Mouse (Mus musculus) hindbrain, postnatal 0 days (tissue): ENCODE data around the gene Cdh13. TPM values are rescaled to one million over a fixed set of nuclear protein-coding genes. Genes with fewer than 3 reads are reported as not detected.

Experiments
- ATAC-seq: fragments of 200-750 bp; cut with Nextera tagmentation; 2 replicates; pipeline ENCODE4 v1.8.0; 2017; ENCODE audit warnings: mild to moderate bottlenecking, moderate TSS enrichment, moderate library complexity
- DNase-seq: peaks from one replicate; pipeline ENCODE4 v3.0.0-alpha.2; 2015; ENCODE audit warnings: low spot score
- H3K27ac ChIP-seq: fragments of 300-500 bp; sonication (generic); 2 replicates; pipeline ENCODE4 v1.5.1; 2014; ENCODE audit warnings: mild to moderate bottlenecking
- H3K27me3 ChIP-seq: fragments of 300-500 bp; sonication (generic); 2 replicates; pipeline ENCODE4 v1.6.1; 2014; ENCODE audit warnings: low read length, mixed read lengths; ENCODE audit not compliant: insufficient read depth
- H3K36me3 ChIP-seq: fragments of 300-500 bp; sonication (generic); 2 replicates; pipeline ENCODE4 v1.6.1; 2014; ENCODE audit warnings: low read length, mixed read lengths; ENCODE audit not compliant: insufficient read depth
- H3K4me1 ChIP-seq: fragments of 300-500 bp; sonication (generic); 2 replicates; pipeline ENCODE4 v1.6.1; 2014; ENCODE audit warnings: antibody characterized with exemption, low read length, mixed read lengths; ENCODE audit not compliant: insufficient read depth
- H3K4me2 ChIP-seq: fragments of 300-500 bp; sonication (generic); 2 replicates; pipeline ENCODE4 v1.6.1; 2014; ENCODE audit warnings: low read depth, mild to moderate bottlenecking, low read length, moderate library complexity, mixed read lengths
- H3K4me3 ChIP-seq: fragments of 300-500 bp; sonication (generic); 2 replicates; pipeline ENCODE4 v1.5.1; 2014; ENCODE audit warnings: low read length
- H3K9ac ChIP-seq: fragments of 300-500 bp; sonication (generic); replicated peaks from 2 replicates; pipeline ENCODE4 v1.6.1; 2014; ENCODE audit warnings: mild to moderate bottlenecking, low read length, moderate library complexity, mixed read lengths
- H3K9me3 ChIP-seq: fragments of 300-500 bp; sonication (generic); 2 replicates; pipeline ENCODE4 v1.6.1; 2016; ENCODE audit warnings: low read length, mixed read lengths
- CTCF ChIP-seq: IDR thresholded peaks from 2 replicates; pipeline ENCODE4 v1.5.1; 2016; ENCODE audit warnings: antibody characterized with exemption, control low read depth, low read depth
- WGBS: fragments of 180-500 bp; shearing (Covaris S2); extraction: QIAGEN DNeasy Blood & Tissue Kit; methylation state at CpG from one replicate; pipeline ENCODE4 v1.1.7; 2014; 5-methylcytosine and 5-hydroxymethylcytosine counted together
- polyA plus RNA-seq: library from polyadenylated mRNA; unstranded; fragments of >200 nt; fragmentation: Nextera tagmentation; extraction: Ambion mirVana; gene quantifications from 2 replicates; pipeline ENCODE4 v1.2.1, GENCODE M21; 2015
- total RNA-seq: library from RNA; depleted of rRNA; stranded (reverse); fragments of >200 nt; gene quantifications from 2 replicates; pipeline ENCODE4 v1.2.3, GENCODE M21; 2014; rRNA removed

Gene Cdh13
- total RNA-seq (134 and 137 TPM in 2 replicates), polyA plus RNA-seq (122 and 141 TPM in 2 replicates)

- no peak for TF ChIP-seq CTCF
Measured at GRCm38 (mm10) chr8:118283600-118284111, at the start of gene Cdh13. Gene Cdh13, plus strand, starts transcription at chr8:118283733.

GRCm38 (mm10) chr8:118235626-118236025 is 47.9 kb upstream of the Cdh13 start:
- Histone ChIP-seq H3K36me3 (no peaks in the 10 kb centered on the region), H3K9ac (no peak overlapping the region), H3K27ac (no peak overlapping the region), H3K4me3 (no peak overlapping the region), H3K9me3 (no peaks in the 10 kb centered on the region), H3K4me2 (no peak overlapping the region), H3K27me3 (no peaks in the 10 kb centered on the region), H3K4me1 (no peaks in the 10 kb centered on the region)
- no peak for ATAC-seq
- TF ChIP-seq CTCF: no peak
- no peak for DNase-seq
- 88% methylated on average over 7 of the region's 7 CpGs for WGBS

More at GRCm38 (mm10) chr8:118283600-118284111, at the start of gene Cdh13:
- Histone ChIP-seq H3K4me1 (peaks cover 20% of the 10 kb centered on the region), H3K9me3 (no peaks in the 10 kb centered on the region), H3K4me3 (peak within 1 kb of the TSS; percentile 54), H3K9ac (peak within 1 kb of the TSS; percentile 63), H3K27me3 (no peaks in the 10 kb centered on the region), H3K4me2 (peak within 1 kb of the TSS; percentile 85), H3K36me3 (no peaks in the 10 kb centered on the region), H3K27ac (peak within 1 kb of the TSS; percentile 74)
- DNase-seq: peak; percentile 88
- under 1% methylated on average over 33 of the region's 33 CpGs for WGBS
- ATAC-seq: peak; percentile 58

- H3K4me3 ChIP-seq: no peak overlapping the region
- H3K27ac ChIP-seq: no peak overlapping the region
- no peak overlapping the region for H3K9ac ChIP-seq
- DNase-seq: peak; percentile 60
- no peak for ATAC-seq
- no peaks in the 10 kb centered on the region for H3K36me3 ChIP-seq
- TF ChIP-seq CTCF: peak; percentile 69
- no peaks in the 10 kb centered on the region for H3K27me3 ChIP-seq
- WGBS: 63% methylated on average over 11 of the region's 11 CpGs
- no peaks in the 10 kb centered on the region for H3K9me3 ChIP-seq
- H3K4me1 ChIP-seq: no peaks in the 10 kb centered on the region
- no peak overlapping the region for H3K4me2 ChIP-seq
Measured at GRCm38 (mm10) chr8:118237150-118237620, 46.3 kb upstream of the Cdh13 start.

GRCm38 (mm10) chr8:118238156-118238555 is 45.4 kb upstream of the Cdh13 start:
- TF ChIP-seq CTCF: no peak
- ATAC-seq (no peak), DNase-seq (no peak)
- H3K9ac ChIP-seq: no peak overlapping the region
- H3K4me3 ChIP-seq: no peak overlapping the region
- H3K27ac ChIP-seq: no peak overlapping the region
- H3K27me3 ChIP-seq: no peaks in the 10 kb centered on the region
- H3K4me2 ChIP-seq: no peak overlapping the region
- 89% methylated on average over 5 of the region's 5 CpGs for WGBS
- H3K9me3 ChIP-seq: no peaks in the 10 kb centered on the region
- H3K4me1 ChIP-seq: no peaks in the 10 kb centered on the region
- H3K36me3 ChIP-seq: no peaks in the 10 kb centered on the region

- no peak for TF ChIP-seq CTCF
- no peak for DNase-seq
- 68% methylated on average over 1 of the region's 1 CpGs for WGBS
- Histone ChIP-seq H3K4me2 (no peak overlapping the region), H3K4me1 (no peaks in the 10 kb centered on the region), H3K27ac (no peak overlapping the region), H3K9ac (no peak overlapping the region), H3K27me3 (no peaks in the 10 kb centered on the region), H3K36me3 (no peaks in the 10 kb centered on the region), H3K9me3 (no peaks in the 10 kb centered on the region), H3K4me3 (no peak overlapping the region)
- no peak for ATAC-seq
Measured at GRCm38 (mm10) chr8:118239186-118239585, 44.3 kb upstream of the Cdh13 start.

- ATAC-seq (no peak), DNase-seq (no peak)
- Histone ChIP-seq H3K27me3 (no peaks in the 10 kb centered on the region), H3K4me2 (no peak overlapping the region), H3K4me1 (no peaks in the 10 kb centered on the region), H3K4me3 (no peak overlapping the region), H3K9ac (no peak overlapping the region), H3K9me3 (no peaks in the 10 kb centered on the region), H3K36me3 (no peaks in the 10 kb centered on the region), H3K27ac (no peak overlapping the region)
- TF ChIP-seq CTCF: no peak
- WGBS: 87% methylated on average over 5 of the region's 5 CpGs
Measured at GRCm38 (mm10) chr8:118249319-118249718, 34.2 kb upstream of the Cdh13 start.

GRCm38 (mm10) chr8:118249923-118250322 is 33.6 kb upstream of the Cdh13 start:
- Histone ChIP-seq H3K36me3 (no peaks in the 10 kb centered on the region), H3K4me3 (no peak overlapping the region)
- 84% methylated on average over 7 of the region's 7 CpGs for WGBS

More at GRCm38 (mm10) chr8:118249923-118250322, 33.6 kb upstream of the Cdh13 start:
- Histone ChIP-seq H3K9me3 (no peaks in the 10 kb centered on the region), H3K4me1 (no peaks in the 10 kb centered on the region), H3K4me2 (no peak overlapping the region), H3K27ac (no peak overlapping the region), H3K9ac (no peak overlapping the region), H3K27me3 (no peaks in the 10 kb centered on the region)
- DNase-seq: no peak
- ATAC-seq: no peak
- TF ChIP-seq CTCF: no peak
